Mouse (Mus musculus) frontal cortex, adult 2 months (tissue): ENCODE measurements at regions not wholly inside any gene's neighbourhood (a gene's known extent, or its start where the extent isn't known, plus 50 kb on each side); places are given as distances from the start of the nearest gene placed in this dataset.

Experiments used
- DNase-seq, 2 experiments: peaks; one replicate each; pipeline ENCODE4 v3.0.0; 2022; ENCODE audit warnings: low spot score in 1 of 2; ENCODE audit errors: extremely low spot score in 1 of 2

GRCm38 (mm10) chr17:93874430-93874829 lies 675.6 kb downstream of the Adcyap1 start:
- no peak for DNase-seq

DNA sequence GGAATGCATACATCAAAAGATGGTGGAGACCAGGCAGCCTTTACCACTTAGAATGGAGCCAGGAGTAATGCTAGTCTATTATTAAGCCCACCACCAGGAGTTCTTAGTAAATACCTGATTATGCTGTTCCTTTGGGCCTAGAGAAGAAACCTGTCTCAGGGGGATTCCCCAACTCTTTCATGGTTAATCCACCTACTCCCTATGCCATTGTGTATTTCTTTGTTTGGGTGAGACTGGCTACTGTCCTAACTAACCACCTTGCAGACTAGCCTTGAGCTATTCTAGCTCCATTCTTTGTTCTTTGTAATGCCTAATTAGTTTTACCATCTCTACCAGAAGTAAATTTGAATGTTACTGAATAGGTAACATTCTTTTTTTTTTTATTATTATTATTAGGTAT lies 706.8 kb downstream of the Adcyap1 start:
- DNase-seq: no peak

DNA sequence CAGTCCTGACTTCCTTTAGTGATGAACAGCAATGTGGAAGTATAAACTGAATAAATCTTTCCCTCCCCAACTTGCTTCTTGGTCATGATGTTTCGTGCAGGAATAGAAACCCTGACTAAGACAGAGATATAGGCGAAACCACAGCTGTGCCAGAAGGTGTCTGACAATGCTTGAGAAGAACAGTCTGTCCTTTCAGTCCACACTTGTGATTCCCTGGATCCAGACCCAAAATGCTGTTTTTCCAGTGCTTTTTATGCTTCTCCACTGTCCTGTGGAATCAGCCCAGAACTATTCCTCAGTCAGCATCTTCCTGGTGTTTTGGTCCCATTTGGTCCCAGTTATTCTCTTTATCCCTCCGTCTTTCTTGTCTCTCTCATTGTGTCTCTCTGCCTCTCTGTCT lies 723.6 kb downstream of the Adcyap1 start:
- DNase-seq: peak; percentile 1 to 9

GRCm38 (mm10) chr17:93924223-93925006 lies 725.6 kb downstream of the Adcyap1 start:
- no peak for DNase-seq
